Mouse (Mus musculus) megakaryocyte, embryonic 14.5 days (primary cell): ENCODE measurements at regions not wholly inside any gene's neighbourhood (a gene's known extent, or its start where the extent isn't known, plus 50 kb on each side); places are given as distances from the start of the nearest gene placed in this dataset.

Source experiments
- FLI1 ChIP-seq: IDR thresholded peaks from 2 replicates; pipeline ENCODE4 v1.6.1; 2012; ENCODE audit warnings: low read length, inconsistent platforms, mixed read lengths
- GATA1 ChIP-seq: IDR thresholded peaks from 3 replicates; pipeline ENCODE4 v1.6.1; 2012; ENCODE audit warnings: mixed read lengths, low read length, inconsistent platforms, borderline replicate concordance

- TF ChIP-seq GATA1, result no peak
- no peak for TF ChIP-seq FLI1
These were observed 328.9 kb upstream of the Trib2 start for GRCm38 (mm10) chr12:16145621-16146020.
